Mouse (Mus musculus) MEL (cell line): ENCODE results near the gene Gm14137.

Source experiments
- CHD2 ChIP-seq: IDR thresholded peaks from 2 replicates; pipeline ENCODE4 v1.6.1; 2011; ENCODE audit warnings: low read length, improper control_type of control experiment
- CTCF ChIP-seq, 3 experiments: IDR thresholded peaks in 2 of 3; conservative IDR thresholded peaks in 1 of 3; 2 replicates each; pipeline ENCODE4 v1.5.1; 2011 to 2012; ENCODE audit warnings: low read length in 3 of 3, low read depth in 2 of 3, mild to moderate bottlenecking in 2 of 3, improper control_type of control experiment in 1 of 3, inconsistent platforms in 1 of 3, mixed read lengths in 1 of 3, moderate library complexity in 1 of 3; ENCODE audit not compliant: control insufficient read depth in 1 of 3, insufficient read depth in 1 of 3, poor library complexity in 1 of 3, severe bottlenecking in 1 of 3
- EP300 ChIP-seq, 2 experiments: IDR thresholded peaks; 2 replicates each; pipeline ENCODE4 v1.6.1; 2011; ENCODE audit warnings: improper control_type of control experiment in 2 of 2, low read length in 2 of 2, low read depth in 1 of 2, mild to moderate bottlenecking in 1 of 2
- NRF1 ChIP-seq: IDR thresholded peaks from 2 replicates; pipeline ENCODE4 v1.6.1; 2014; ENCODE audit warnings: low read depth, mild to moderate bottlenecking, inconsistent platforms, low read length, improper control_type of control experiment, moderate library complexity; ENCODE audit not compliant: poor library complexity, insufficient read depth, severe bottlenecking
- TAL1 ChIP-seq: IDR thresholded peaks from 2 replicates; pipeline ENCODE4 v1.6.1; 2012; ENCODE audit warnings: mild to moderate bottlenecking, inconsistent platforms, low read length, moderate library complexity, mixed read lengths
- ZMIZ1 ChIP-seq: IDR thresholded peaks from 2 replicates; pipeline ENCODE4 v1.6.1; 2012; ENCODE audit warnings: low read depth, mild to moderate bottlenecking, inconsistent platforms, low read length, improper control_type of control experiment, moderate library complexity

GRCm38 (mm10) chr2:119207961-119208343, 33.6 kb downstream of the Gm14137 start:
- TF ChIP-seq CHD2, result no peak
- TF ChIP-seq CTCF (IDR thresholded peaks at IDR 0.05 in 2 of 3, conservative IDR thresholded peaks at IDR 0.05 in 1 of 3; ENCODE audit: control insufficient read depth in 1 of 3, insufficient read depth in 1 of 3, low read depth in 2 of 3, low read length in 3 of 3, poor library complexity in 1 of 3, severe bottlenecking in 1 of 3), result no peak
- TF ChIP-seq ZMIZ1, result no peak
- no peak for TF ChIP-seq NRF1
- TF ChIP-seq TAL1, result no peak
- TF ChIP-seq EP300 (IDR thresholded peaks at IDR 0.05; ENCODE audit: low read depth in 1 of 2, low read length in 2 of 2), result no peak
